Mouse (Mus musculus) urinary bladder, adult 18-20 months (tissue): Measurements from ENCODE around the gene Elmod1.
A peak's percentile ranks its signal among the peaks of the same experiment; 100 is the strongest.

Experiments
- DNase-seq, 2 experiments: peaks; one replicate each; pipeline ENCODE4 v3.0.0; 2022; ENCODE audit warnings: low spot score in 2 of 2, mixed read lengths in 2 of 2

Elmod1 gene

DNA sequence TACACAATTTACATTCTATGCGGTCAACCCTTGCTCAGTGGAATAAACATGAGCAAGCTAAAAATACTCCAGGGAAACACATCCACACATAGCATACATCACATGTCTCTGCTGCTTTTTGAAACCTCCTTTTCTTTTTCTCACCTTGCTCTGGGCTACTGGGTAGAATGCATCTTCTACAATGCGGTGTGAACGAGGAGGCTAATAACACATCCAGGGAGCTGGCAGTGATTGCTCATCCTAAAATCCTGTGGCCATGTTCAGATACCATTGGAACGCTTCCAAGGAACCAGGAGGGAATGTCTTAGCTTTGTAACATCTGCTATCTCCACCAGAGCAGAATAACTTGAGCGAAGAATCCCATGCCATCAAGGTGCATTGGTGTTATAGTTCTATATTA, 64.8 kb downstream of the Elmod1 start:
- no peak for DNase-seq

DNA sequence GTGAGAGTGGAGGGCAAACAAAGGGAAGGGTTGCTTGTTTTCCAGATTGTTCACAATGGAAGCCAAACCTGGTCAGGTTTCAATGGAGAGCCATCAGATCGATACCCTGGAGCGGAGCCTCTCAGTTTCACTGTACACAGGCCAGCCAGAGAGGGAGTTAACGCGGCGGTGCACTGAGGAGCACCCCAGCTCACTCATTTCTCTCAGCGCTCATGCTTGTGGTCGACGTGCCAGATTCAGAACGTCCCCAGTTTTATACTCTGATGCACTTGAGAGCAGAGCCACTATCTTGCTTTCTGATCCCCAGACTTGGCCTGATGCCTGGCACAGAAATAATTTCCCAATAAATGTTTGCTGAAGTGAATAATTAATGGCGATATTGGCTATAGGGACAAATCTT, 68.3 kb downstream of the Elmod1 start:
- DNase-seq: no peak

DNA sequence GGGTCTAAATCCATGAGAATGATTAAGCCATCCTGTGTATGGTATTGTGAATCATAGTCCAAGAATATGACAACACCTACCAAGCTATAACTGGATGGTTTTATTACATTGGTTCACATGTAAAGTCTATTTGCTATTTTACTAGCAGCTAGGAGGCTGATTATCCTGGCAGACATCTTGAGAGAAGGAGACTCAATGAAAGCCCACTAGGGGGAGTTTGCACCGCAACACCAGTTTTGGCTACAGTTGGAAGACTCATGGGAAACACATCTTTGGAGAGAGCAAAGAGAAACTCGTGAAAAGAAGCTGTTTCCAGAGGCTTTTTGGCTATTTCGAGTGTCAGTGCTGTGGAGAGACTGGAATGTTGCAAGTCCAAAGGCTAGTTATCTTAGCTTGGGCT, 69.7 kb downstream of the Elmod1 start:
- no peak for DNase-seq

DNA sequence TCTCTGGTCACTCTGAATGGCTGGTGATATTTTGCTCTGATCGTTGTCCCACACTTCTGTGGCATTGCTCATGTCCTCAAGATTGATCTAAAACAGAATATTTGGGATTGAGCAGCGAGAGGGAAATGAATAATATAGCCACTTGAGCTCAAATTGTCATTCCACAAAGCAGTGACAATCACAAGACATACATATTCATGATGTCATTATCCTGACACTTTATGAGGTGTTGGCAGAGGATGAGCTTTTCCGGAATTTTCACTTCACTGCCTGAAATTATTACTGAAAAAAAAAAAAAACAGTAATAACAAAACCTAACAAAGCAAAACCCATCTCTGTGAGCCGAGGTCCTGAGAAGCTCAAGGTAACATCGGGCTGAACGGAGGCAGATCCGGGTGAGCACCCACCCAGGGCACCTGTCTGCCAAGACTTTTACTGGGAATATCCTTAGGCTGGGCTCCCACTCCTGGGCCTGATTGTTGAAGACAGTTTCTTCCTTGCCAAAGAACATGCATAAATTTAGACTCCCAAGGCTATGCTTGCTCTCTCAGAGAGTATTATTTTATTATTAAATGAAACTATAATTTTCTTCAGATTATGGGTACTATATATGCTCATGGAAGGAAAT, 71.8 kb downstream of the Elmod1 start:
- no peak for DNase-seq

DNA sequence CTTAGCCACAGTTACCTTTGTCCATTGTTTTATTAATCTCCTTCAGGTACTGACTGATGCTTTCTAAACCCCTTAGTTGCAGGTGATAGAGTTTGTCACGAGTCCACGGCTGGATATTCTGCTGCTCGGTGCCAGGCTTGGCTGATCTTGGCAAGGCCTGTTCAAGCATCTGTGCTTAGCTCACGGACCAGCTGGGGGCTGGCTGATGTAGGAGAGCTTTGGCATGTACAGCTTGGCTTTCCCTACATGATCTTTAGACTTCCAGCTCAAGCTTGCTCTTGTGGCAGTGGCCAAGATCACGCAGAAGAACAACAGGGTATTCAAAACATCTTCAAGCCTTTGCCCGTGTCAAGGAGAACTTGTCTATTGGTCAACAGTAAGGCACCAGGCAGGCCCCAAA, 75.3 kb downstream of the Elmod1 start:
- DNase-seq: no peak

DNA sequence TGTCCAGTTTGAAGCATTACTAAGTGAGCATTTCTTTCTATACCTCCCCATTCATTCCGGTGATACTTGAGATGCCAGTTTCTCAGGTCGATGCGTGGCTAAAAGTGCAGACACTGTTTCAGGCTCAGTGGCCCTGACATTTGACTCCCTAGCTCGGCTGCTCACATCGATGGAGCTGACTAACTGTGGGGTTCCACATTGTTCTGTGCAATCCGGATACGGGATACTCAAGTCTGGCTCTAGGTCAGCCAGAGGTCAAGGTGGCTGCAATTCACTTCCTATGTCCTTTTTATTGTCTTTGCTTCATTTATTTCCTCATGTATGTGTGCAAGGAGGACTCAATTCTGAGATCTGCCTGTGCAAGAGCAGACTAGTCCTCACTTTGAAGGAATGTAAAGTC, 79.3 kb downstream of the Elmod1 start:
- DNase-seq: no peak

DNA sequence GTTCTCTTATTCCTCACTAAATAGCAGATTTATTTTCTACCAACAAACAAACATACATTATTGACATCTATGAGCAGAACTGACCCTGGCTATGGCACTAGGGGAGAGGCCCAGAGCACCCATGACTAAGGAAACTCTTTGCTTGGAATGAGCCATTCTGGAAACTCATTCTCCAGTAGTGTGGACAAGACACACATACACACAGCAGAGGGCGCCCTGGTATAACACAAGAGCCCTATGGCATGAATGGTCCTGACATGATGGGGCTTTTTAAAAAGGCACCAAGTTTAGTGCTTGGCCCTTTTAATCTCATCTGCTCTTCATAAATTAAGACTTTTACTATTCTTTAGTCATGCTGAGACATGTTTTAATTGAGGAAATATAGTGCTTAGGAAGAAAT, 85.0 kb downstream of the Elmod1 start:
- peak in 1 of 2 experiments; percentile 1 for DNase-seq

GRCm38 (mm10) chr9:53883588-53884280, 91.4 kb downstream of the Elmod1 start:
- no peak for DNase-seq

DNA sequence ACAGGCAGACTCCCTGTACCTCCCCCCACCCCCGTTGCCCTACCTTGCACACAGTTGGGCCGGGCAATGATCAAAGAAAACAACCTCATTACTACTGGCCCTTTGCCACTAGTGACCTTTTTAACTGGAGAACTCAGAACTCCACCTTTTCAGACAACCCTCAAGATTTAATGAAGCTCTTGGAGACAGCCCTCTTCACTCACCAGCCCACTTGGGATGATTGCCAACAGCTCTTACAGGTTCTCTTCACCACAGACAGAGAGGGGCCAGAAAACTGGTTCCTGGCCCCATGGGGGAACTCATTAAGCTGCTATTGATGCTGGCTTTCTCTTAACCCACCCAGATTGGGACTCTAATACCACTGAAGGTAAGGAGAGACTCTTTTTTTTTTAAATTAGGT, 97.7 kb downstream of the Elmod1 start:
- no peak for DNase-seq

- no peak for DNase-seq
These were observed 101.9 kb downstream of the Elmod1 start for GRCm38 (mm10) chr9:53873239-53873638.
